In genomic region chr7:46696754-46697153, GRCm38 (mm10) we compare ENCODE assay signal across 41 mouse cellular contexts. TPM values are rescaled to one million over a fixed set of nuclear protein-coding genes. Genes with fewer than 3 reads are reported as not detected.
A peak's percentile ranks its signal among the peaks of the same experiment; 100 is the strongest.
DNase-seq lines count a peak whose midpoint lies in the region; ATAC-seq and TF ChIP-seq lines count a peak whose summit lies in the region.
"Had no signal": no experiment of that assay in that cellular context is flagged by ENCODE, and none has a peak within 500 bp of the region (broad histone marks: within the 10 kb centered on the region; RNA-seq: fewer than 3 reads in every experiment).

No protein-coding gene starts in this region.

- TF ChIP-seq RAD21 in MEL (IDR thresholded peaks at IDR 0.05; ENCODE audit: low read depth, low read length), result no peak

- H3K4me1 ChIP-seq in heart, embryonic 12.5 days (replicated peaks), result no peaks in the 10 kb centered on the region
- peaks cover 0 to 7% of the 10 kb centered on the region in 2 experiments; a peak in 2 of 4 replicates for H3K4me1 ChIP-seq in MEL (ENCODE audit: control insufficient read depth in 1 of 2, insufficient read depth in 2 of 2, low read length in 2 of 2)
- H3K4me1 ChIP-seq in liver, embryonic 13.5 days (replicated peaks), result peaks cover 11% of the 10 kb centered on the region
- peaks cover 5% of the 10 kb centered on the region; the same call in 1 of the 2 replicates for H3K4me1 ChIP-seq in cerebellum, adult 2 months (ENCODE audit: control insufficient read depth, insufficient read depth, low read length)
- H3K4me1 ChIP-seq: embryonic facial prominence, embryonic 12.5 days; forebrain, embryonic 10.5 days; forebrain, embryonic 15.5 days; limb, embryonic 12.5 days; midbrain, embryonic 13.5 days had no signal

- no peaks in the 10 kb centered on the region for H3K27me3 ChIP-seq in heart, embryonic 12.5 days (replicated peaks)
- no peaks in the 10 kb centered on the region for H3K27me3 ChIP-seq in MEL (ENCODE audit: control insufficient read depth in 1 of 2, insufficient read depth in 2 of 2, low read length in 2 of 2)
- no peaks in the 10 kb centered on the region for H3K27me3 ChIP-seq in liver, embryonic 13.5 days
- H3K27me3 ChIP-seq in cerebellum, adult 2 months (ENCODE audit: control insufficient read depth, insufficient read depth, low read length), result no peaks in the 10 kb centered on the region
- H3K27me3 ChIP-seq: embryonic facial prominence, embryonic 12.5 days; forebrain, embryonic 15.5 days; limb, embryonic 12.5 days; midbrain, embryonic 13.5 days had no signal

- no peak overlapping the region for H3K4me3 ChIP-seq in heart, embryonic 12.5 days
- no peak overlapping the region for H3K4me3 ChIP-seq in MEL (ENCODE audit: control insufficient read depth in 1 of 2, insufficient read depth in 1 of 2, low read depth in 2 of 2, low read length in 2 of 2)
- no peak overlapping the region for H3K4me3 ChIP-seq in liver, embryonic 13.5 days (replicated peaks)
- no peak overlapping the region for H3K4me3 ChIP-seq in cerebellum, adult 2 months (replicated peaks; ENCODE audit: insufficient read depth, low read depth, low read length)
- H3K4me3 ChIP-seq: embryonic facial prominence, embryonic 12.5 days; forebrain, embryonic 10.5 days; forebrain, embryonic 15.5 days; gastrocnemius, adult 2 months; left cerebral cortex, adult 2 months; limb, embryonic 12.5 days; midbrain, embryonic 13.5 days had no signal

- peaks cover 67% of the 10 kb centered on the region for H3K36me3 ChIP-seq in heart, embryonic 12.5 days
- peaks cover 9 to 10% of the 10 kb centered on the region in 2 experiments for H3K36me3 ChIP-seq in MEL (ENCODE audit: control insufficient read depth in 1 of 2, insufficient read depth in 2 of 2, low read length in 2 of 2)
- H3K36me3 ChIP-seq in liver, embryonic 13.5 days, result peaks cover 76% of the 10 kb centered on the region

- 0 out of 2 replicates have a peak, but pooled peaks have one; percentile 29 for ATAC-seq in heart, embryonic 12.5 days (ENCODE audit: insufficient number of reproducible peaks, low FRiP score)
- peak; percentile 76 for ATAC-seq in liver, embryonic 13.5 days (ENCODE audit: low read depth)
- ATAC-seq in megakaryocyte progenitor cell, adult 5-6 weeks (replicated peaks; ENCODE audit: poor library complexity), result peak; percentile 97
- ATAC-seq: forebrain, embryonic 15.5 days; intestine, postnatal 0 days; lung, postnatal 0 days; midbrain, embryonic 13.5 days had no signal

- no peak overlapping the region for H3K27ac ChIP-seq in heart, embryonic 12.5 days (ENCODE audit: poor library complexity, severe bottlenecking)
- peak overlapping the region; percentile 69 for H3K27ac ChIP-seq in MEL (ENCODE audit: control insufficient read depth, low read depth, low read length)
- H3K27ac ChIP-seq in liver, embryonic 13.5 days, result no peak overlapping the region
- no peak overlapping the region for H3K27ac ChIP-seq in cerebellum, adult 2 months (ENCODE audit: insufficient read depth, low read length)
- H3K27ac ChIP-seq: embryonic facial prominence, embryonic 12.5 days; forebrain, embryonic 10.5 days; forebrain, embryonic 15.5 days; gastrocnemius, adult 2 months; hindbrain, embryonic 14.5 days; left cerebral cortex, adult 2 months; limb, embryonic 12.5 days; macrophage; midbrain, embryonic 13.5 days had no signal

- 0 out of 2 replicates have a peak, but pooled peaks cover 1% of the 10 kb centered on the region for H3K79me2 ChIP-seq in MEL (ENCODE audit: control insufficient read depth, insufficient read depth, low read length, poor library complexity)

- H3K9ac ChIP-seq in heart, embryonic 12.5 days, result no peak overlapping the region
- no peak overlapping the region for H3K9ac ChIP-seq in MEL (ENCODE audit: control insufficient read depth, low read depth, low read length, poor library complexity, severe bottlenecking)
- no peak overlapping the region for H3K9ac ChIP-seq in liver, embryonic 13.5 days
- H3K9ac ChIP-seq: embryonic facial prominence, embryonic 12.5 days; forebrain, embryonic 15.5 days; hindbrain, embryonic 14.5 days; limb, embryonic 12.5 days; midbrain, embryonic 13.5 days had no signal

- TF ChIP-seq POLR2A in MEL (IDR thresholded peaks at IDR 0.05; ENCODE audit: control insufficient read depth in 1 of 2, insufficient read depth in 1 of 2, low read depth in 1 of 2, low read length in 2 of 2, poor library complexity in 1 of 2), result no peak
- TF ChIP-seq POLR2A in cerebellum, adult 2 months (IDR thresholded peaks at IDR 0.05; ENCODE audit: borderline replicate concordance, insufficient read depth, low read length), result no peak

- WGBS in heart, embryonic 12.5 days, result 27% methylated on average over 1 of the region's 1 CpGs
- 6% methylated on average over 1 of the region's 1 CpGs for WGBS in liver, embryonic 13.5 days (ENCODE audit: insufficient replicate concordance)
- whole genome bisulfite sequencing in cerebellum, adult 2 months, result 89% methylated on average over 1 of the region's 1 CpGs

- peak; percentile 88 to 89 for TF ChIP-seq EP300 in MEL (IDR thresholded peaks at IDR 0.05; ENCODE audit: low read depth in 1 of 2, low read length in 2 of 2)

- DNase-seq in heart, postnatal 14 days, result no peak
- peak; percentile 85 for DNase-seq in MEL (ENCODE audit: low read depth, low spot score)
- DNase-seq in liver, embryonic 13.5 days, result no peak
- no peak for DNase-seq in cerebellum, adult 2 months
- DNase-seq in yolk sac, embryonic 10.5 days (ENCODE audit: low spot score), result no peak
- DNase-seq in kidney, adult 11 months, result no peak
- DNase-seq: adrenal gland, adult 2 months; adrenal gland, postnatal 36 days; cerebellum, adult 8-10 months; cerebellum, postnatal 25 days; embryo, embryonic 11 days; gastrocnemius, adult 2 months; gastrocnemius, postnatal 36 days; heart, adult 18-20 months; kidney, postnatal 14 days; lung, adult 18-20 months had no signal

- intact Hi-C loops in heart, postnatal 14 days (cut with DNase I), result no loop called here

- H3K9me3 ChIP-seq in heart, embryonic 12.5 days (replicated peaks), result no peaks in the 10 kb centered on the region
- no peaks in the 10 kb centered on the region for H3K9me3 ChIP-seq in MEL (replicated peaks; ENCODE audit: insufficient read depth, low read length)
- no peaks in the 10 kb centered on the region for H3K9me3 ChIP-seq in liver, embryonic 13.5 days (replicated peaks)
- H3K9me3 ChIP-seq: embryonic facial prominence, embryonic 12.5 days; forebrain, embryonic 10.5 days; forebrain, embryonic 15.5 days; limb, embryonic 12.5 days; midbrain, embryonic 13.5 days had no signal

- no peak for TF ChIP-seq CTCF in MEL (IDR thresholded peaks at IDR 0.05 in 2 of 3, conservative IDR thresholded peaks at IDR 0.05 in 1 of 3; ENCODE audit: control insufficient read depth in 1 of 3, insufficient read depth in 1 of 3, low read depth in 2 of 3, low read length in 3 of 3, poor library complexity in 1 of 3, severe bottlenecking in 1 of 3)
- no peak for TF ChIP-seq CTCF in cerebellum, adult 2 months (IDR thresholded peaks at IDR 0.05; ENCODE audit: borderline replicate concordance, insufficient read depth, low read depth, low read length)

- no peak overlapping the region for H3K4me2 ChIP-seq in heart, embryonic 12.5 days
- H3K4me2 ChIP-seq in liver, embryonic 13.5 days, result no peak overlapping the region
- H3K4me2 ChIP-seq: embryonic facial prominence, embryonic 12.5 days; forebrain, embryonic 15.5 days; heart, embryonic 11.5 days; hindbrain, embryonic 14.5 days; limb, embryonic 12.5 days; midbrain, embryonic 13.5 days had no signal

RNA-seq across cellular contexts. Expression of gene Saal1, which starts 13.7 kb away (rescaled TPM):
- 16.2 and 16.5 TPM in 2 replicates for polyA plus RNA-seq in heart, embryonic 12.5 days (2016; fragmentation: Nextera tagmentation; extraction: Ambion mirVana)
- 1 to 10 TPM; 4.2 to 4.3 TPM for total RNA-seq in heart, postnatal 14 days (2021)
- 13.6 and 15.4 TPM in 2 replicates for total RNA-seq in MEL (2012; rRNA removed)
- polyA plus RNA-seq in MEL (2012; ENCODE audit: insufficient read depth in 1 of 2, insufficient read length in 2 of 2, low read depth in 1 of 2, low replicate concordance in 2 of 2, missing spikeins in 1 of 2), result 10 to 100 TPM in 1 of 2 experiments, not detected in 1; 26.0 TPM
- polyA plus RNA-seq in liver, embryonic 13.5 days (2015; fragmentation: Nextera tagmentation; extraction: Ambion mirVana), result 17.2 and 20.3 TPM in 2 replicates
- 17.5 and 20.7 TPM in 2 replicates for total RNA-seq in megakaryocyte progenitor cell, adult 5-6 weeks (2015)
- 15.5 and 18.7 TPM in 2 replicates for total RNA-seq in megakaryocyte progenitor cell, adult 5-6 weeks (2017)
- polyA plus RNA-seq in cerebellum, adult 2 months (2012; rRNA removed), result 12.4 and 13.7 TPM in 2 replicates

RNA-seq across cellular contexts. Expression of gene Saa3, which starts 18.7 kb away (rescaled TPM):
- 0.20 TPM in 1 of 2 replicates, not detected in the other for polyA plus RNA-seq in heart, embryonic 12.5 days (2016; fragmentation: Nextera tagmentation; extraction: Ambion mirVana)
- total RNA-seq in heart, postnatal 14 days (2021), result 1 to 10 TPM; 1.6 TPM
- total RNA-seq in MEL (2012; rRNA removed), result 1.3 and 1.6 TPM in 2 replicates
- polyA plus RNA-seq in MEL (2012; ENCODE audit: insufficient read depth in 1 of 2, insufficient read length in 2 of 2, low read depth in 1 of 2, low replicate concordance in 2 of 2, missing spikeins in 1 of 2), result 1 to 10 TPM in 1 of 2 experiments, not detected in 1; 1.7 TPM
- polyA plus RNA-seq in liver, embryonic 13.5 days (2015; fragmentation: Nextera tagmentation; extraction: Ambion mirVana), result 1.1 and 1.2 TPM in 2 replicates
- 1.9 TPM in 1 of 2 replicates, not detected in the other for total RNA-seq in megakaryocyte progenitor cell, adult 5-6 weeks (2015)
- total RNA-seq in megakaryocyte progenitor cell, adult 5-6 weeks (2017), result 2.0 TPM in 1 of 2 replicates, not detected in the other
- polyA plus RNA-seq in cerebellum, adult 2 months (2012; rRNA removed), result not detected in 2 replicates
- total RNA-seq: gastrocnemius, adult 2 months; gastrocnemius, postnatal 36 days; hematopoietic stem cell, adult 5-6 weeks; layer of hippocampus, adult 18-20 months; left cerebral cortex, adult 2 months; monocyte, adult 5-6 weeks had no signal
- polyA plus RNA-seq: brain, embryonic 14.5 days; forebrain, embryonic 15.5 days; heart, embryonic 11.5 days; kidney, embryonic 14.5 days; stomach, embryonic 14.5 days; testis, adult 2 months had no signal

RNA-seq across cellular contexts. Expression of gene Tph1, which starts 24.4 kb away (rescaled TPM):
- polyA plus RNA-seq in heart, embryonic 12.5 days (2016; fragmentation: Nextera tagmentation; extraction: Ambion mirVana), result not detected in 2 replicates
- under 1 TPM in 1 of 2 experiments, not detected in 1; 0.17 TPM for total RNA-seq in heart, postnatal 14 days (2021)
- total RNA-seq in MEL (2012; rRNA removed), result 0.13 TPM in 1 of 2 replicates, not detected in the other
- polyA plus RNA-seq in MEL (2012; ENCODE audit: insufficient read depth in 1 of 2, insufficient read length in 2 of 2, low read depth in 1 of 2, low replicate concordance in 2 of 2, missing spikeins in 1 of 2), result under 1 TPM in 1 of 2 experiments, not detected in 1; 0.03 TPM
- not detected in 2 replicates for polyA plus RNA-seq in liver, embryonic 13.5 days (2015; fragmentation: Nextera tagmentation; extraction: Ambion mirVana)
- not detected in 2 replicates for total RNA-seq in megakaryocyte progenitor cell, adult 5-6 weeks (2015)
- total RNA-seq in megakaryocyte progenitor cell, adult 5-6 weeks (2017), result not detected in 2 replicates
- 0.10 TPM in 1 of 2 replicates, not detected in the other for polyA plus RNA-seq in cerebellum, adult 2 months (2012; rRNA removed)
- total RNA-seq: adrenal gland, adult 2 months; heart, adult 18-20 months; hematopoietic stem cell, adult 5-6 weeks; left cerebral cortex, adult 2 months; monocyte, adult 5-6 weeks had no signal
- polyA plus RNA-seq: adrenal gland, adult 2 months; forebrain, embryonic 10.5 days; heart, embryonic 11.5 days; limb, embryonic 12.5 days; macrophage; stomach, embryonic 14.5 days; testis, adult 2 months had no signal

RNA-seq across cellular contexts. Expression of gene Saa4, which starts 35.6 kb away (rescaled TPM):
- not detected in 2 replicates for polyA plus RNA-seq in heart, embryonic 12.5 days (2016; fragmentation: Nextera tagmentation; extraction: Ambion mirVana)
- not detected for total RNA-seq in heart, postnatal 14 days (2021)
- not detected in 2 replicates for total RNA-seq in MEL (2012; rRNA removed)
- not detected for polyA plus RNA-seq in MEL (2012; ENCODE audit: insufficient read depth in 1 of 2, insufficient read length in 2 of 2, low read depth in 1 of 2, low replicate concordance in 2 of 2, missing spikeins in 1 of 2)
- polyA plus RNA-seq in liver, embryonic 13.5 days (2015; fragmentation: Nextera tagmentation; extraction: Ambion mirVana), result 2.7 and 3.6 TPM in 2 replicates
- total RNA-seq in megakaryocyte progenitor cell, adult 5-6 weeks (2015), result not detected in 2 replicates
- not detected in 2 replicates for total RNA-seq in megakaryocyte progenitor cell, adult 5-6 weeks (2017)
- polyA plus RNA-seq in cerebellum, adult 2 months (2012; rRNA removed), result not detected in 2 replicates
- total RNA-seq: gastrocnemius, adult 2 months; gastrocnemius, postnatal 36 days; heart, adult 18-20 months; hematopoietic stem cell, adult 5-6 weeks; layer of hippocampus, adult 18-20 months; layer of hippocampus, postnatal 10 days; left cerebral cortex, adult 2 months; left cerebral cortex, postnatal 25 days; monocyte, adult 5-6 weeks had no signal
- polyA plus RNA-seq: adrenal gland, adult 2 months; brain, embryonic 14.5 days; embryonic facial prominence, embryonic 12.5 days; forebrain, embryonic 10.5 days; forebrain, embryonic 15.5 days; heart, postnatal 0 days; hindbrain, embryonic 14.5 days; intestine, postnatal 0 days; kidney, embryonic 14.5 days; limb, embryonic 12.5 days; lung, postnatal 0 days; macrophage; midbrain, embryonic 13.5 days; neural tube, embryonic 14.5 days; small intestine, adult 2 months; stomach, embryonic 14.5 days had no signal

RNA-seq across cellular contexts. Expression of gene Saa1, which starts 46.0 kb away (rescaled TPM):
- not detected in 2 replicates for polyA plus RNA-seq in heart, embryonic 12.5 days (2016; fragmentation: Nextera tagmentation; extraction: Ambion mirVana)
- not detected for total RNA-seq in heart, postnatal 14 days (2021)
- not detected in 2 replicates for total RNA-seq in MEL (2012; rRNA removed)
- not detected for polyA plus RNA-seq in MEL (2012; ENCODE audit: insufficient read depth in 1 of 2, insufficient read length in 2 of 2, low read depth in 1 of 2, low replicate concordance in 2 of 2, missing spikeins in 1 of 2)
- 0.23 TPM in 1 of 2 replicates, not detected in the other for polyA plus RNA-seq in liver, embryonic 13.5 days (2015; fragmentation: Nextera tagmentation; extraction: Ambion mirVana)
- total RNA-seq in megakaryocyte progenitor cell, adult 5-6 weeks (2015), result not detected in 2 replicates
- total RNA-seq in megakaryocyte progenitor cell, adult 5-6 weeks (2017), result not detected in 2 replicates
- polyA plus RNA-seq in cerebellum, adult 2 months (2012; rRNA removed), result 0.15 TPM in 1 of 2 replicates, not detected in the other
- total RNA-seq: adrenal gland, adult 2 months; gastrocnemius, adult 2 months; gastrocnemius, postnatal 36 days; heart, adult 18-20 months; hematopoietic stem cell, adult 5-6 weeks; layer of hippocampus, adult 18-20 months; layer of hippocampus, postnatal 10 days; left cerebral cortex, adult 2 months; left cerebral cortex, postnatal 25 days; monocyte, adult 5-6 weeks had no signal
- polyA plus RNA-seq: adrenal gland, adult 2 months; forebrain, embryonic 15.5 days; heart, postnatal 0 days; hindbrain, embryonic 14.5 days; macrophage; midbrain, embryonic 13.5 days; neural tube, embryonic 14.5 days; small intestine, adult 2 months had no signal

Comparison
In these comparisons a context has a peak if more than half of its experiments do, and no peak if none do; other contexts are left out.
1. ATAC-seq: peak in every context shown above with its lines; median percentile 97 in megakaryocyte progenitor cell, adult 5-6 weeks; 76 in liver, embryonic 13.5 days; 29 in heart, embryonic 12.5 days.